Mouse (Mus musculus) small intestine, adult 2 months (tissue): ENCODE data around the gene Yipf6.
"Not testable (repeated sequence)": the region's sequence is repeated elsewhere in the genome, so short reads cannot be mapped to it uniquely, and the experiment has no call there.

ENCODE experiments used
- CTCF ChIP-seq: fragments of 200-500 bp; IDR thresholded peaks from 2 replicates; pipeline ENCODE4 v1.5.1; 2012; ENCODE audit warnings: low read depth, mild to moderate bottlenecking, control low read depth, inconsistent platforms, low read length, moderate library complexity, mixed read lengths; ENCODE audit not compliant: insufficient replicate concordance, insufficient read length; ENCODE audit errors: extremely low read depth
- POLR2A ChIP-seq: fragments of 200-500 bp; IDR thresholded peaks from 2 replicates; pipeline ENCODE4 v1.6.1; 2012; ENCODE audit warnings: low read depth, mild to moderate bottlenecking, control low read depth, inconsistent platforms, low read length, moderate library complexity

DNA sequence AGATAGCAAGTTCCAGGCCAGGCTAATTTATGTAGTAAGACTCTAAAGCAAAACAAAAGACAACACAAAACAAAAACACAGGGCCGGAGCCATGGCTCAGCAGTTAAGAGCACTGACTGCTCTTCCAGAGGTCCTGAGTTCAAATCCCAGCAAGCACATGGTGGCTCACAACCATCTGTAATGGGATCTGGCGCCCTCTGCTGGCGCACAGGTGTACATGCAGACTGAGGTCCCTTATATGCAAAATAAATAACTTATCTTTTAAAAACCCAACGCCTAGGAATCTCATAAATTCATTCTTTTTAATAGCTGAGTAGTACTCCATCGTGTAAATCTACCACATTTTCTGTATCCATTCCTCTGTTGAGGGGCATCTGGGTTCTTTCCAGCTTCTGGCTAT lies 50.5 kb downstream of the Yipf6 start:
- TF ChIP-seq CTCF: peak; percentile 43; the same call in 1 of the 2 replicates
- TF ChIP-seq POLR2A: not testable (repeated sequence)
